Mouse (Mus musculus): ENCODE measurements at regions not wholly inside any gene's neighbourhood (a gene's known extent, or its start where the extent isn't known, plus 50 kb on each side); places are given as distances from the start of the nearest gene placed in this dataset.

- ChIA-PET CTCF (interaction anchor here (1.2 kb wide), 1 partner anchor 15 kb away, joined by 4 read pairs; no protein-coding TSS in a partner anchor), POLR2A (no interaction called here)
- H3K27me3 ChIP-seq, result peaks cover 4% of the 10 kb centered on the region
- no peak for DNase-seq (ENCODE audit: low read depth, low spot score)
- TF ChIP-seq CTCF (IDR thresholded peaks at IDR 0.05), result no peak
- ATAC-seq, result no peak
- in situ Hi-C loops (cut with MboI; ENCODE audit: low pct_unique_long_range_greater_than_20kb), result no loop called here
Observed at GRCm38 (mm10) chr2:169288891-169289605, 298.5 kb downstream of the Gm11011 start.

- POLR2A ChIA-PET, result no interaction called here
- ATAC-seq (no peak), DNase-seq (ENCODE audit: low read depth, low spot score) (no peak)
- TF ChIP-seq CTCF (IDR thresholded peaks at IDR 0.05), result no peak
- H3K27me3 ChIP-seq, result no peaks in the 10 kb centered on the region
- CTCF ChIA-PET, result no interaction called here
- in situ Hi-C loops (cut with MboI; ENCODE audit: low pct_unique_long_range_greater_than_20kb), result no loop called here
Observed at GRCm38 (mm10) chr2:169286701-169287100, 300.8 kb downstream of the Gm11011 start.

GRCm38 (mm10) chr2:169282508-169283117 lies 304.9 kb downstream of the Gm11011 start:
- ChIA-PET CTCF (no interaction called here), POLR2A (no interaction called here)
- TF ChIP-seq CTCF (IDR thresholded peaks at IDR 0.05), result no peak
- no peak for ATAC-seq
- in situ Hi-C loops (cut with MboI; ENCODE audit: low pct_unique_long_range_greater_than_20kb), result no loop called here
- H3K27me3 ChIP-seq, result no peaks in the 10 kb centered on the region
- no peak for DNase-seq (ENCODE audit: low read depth, low spot score)

- CTCF ChIA-PET, result no interaction called here
Observed at GRCm38 (mm10) chr2:169275371-169275770, 312.2 kb downstream of the Gm11011 start.

GRCm38 (mm10) chr2:169274101-169274500 lies 313.4 kb downstream of the Gm11011 start:
- no peak for TF ChIP-seq CTCF (IDR thresholded peaks at IDR 0.05)
- POLR2A ChIA-PET, result no interaction called here
- ATAC-seq (no peak), DNase-seq (ENCODE audit: low read depth, low spot score) (no peak)
- CTCF ChIA-PET, result no interaction called here
- H3K27me3 ChIP-seq, result peaks cover 3% of the 10 kb centered on the region
- in situ Hi-C loops (cut with MboI; ENCODE audit: low pct_unique_long_range_greater_than_20kb), result no loop called here

More at GRCm38 (mm10) chr2:169275371-169275770, 312.2 kb downstream of the Gm11011 start:
- POLR2A ChIA-PET, result no interaction called here
- in situ Hi-C loops (cut with MboI; ENCODE audit: low pct_unique_long_range_greater_than_20kb), result no loop called here
- H3K27me3 ChIP-seq, result no peaks in the 10 kb centered on the region
- no peak for TF ChIP-seq CTCF (IDR thresholded peaks at IDR 0.05)
- DNase-seq (ENCODE audit: low read depth, low spot score) (no peak), ATAC-seq (no peak)

- CTCF ChIA-PET, result interaction anchor here (1.2 kb wide), 1 partner anchor 19 kb away, joined by 3 read pairs; no protein-coding TSS in a partner anchor
- ATAC-seq (no peak), DNase-seq (ENCODE audit: low read depth, low spot score) (no peak)
- POLR2A ChIA-PET, result no interaction called here
- in situ Hi-C loops (cut with MboI; ENCODE audit: low pct_unique_long_range_greater_than_20kb), result no loop called here
- H3K27me3 ChIP-seq, result peaks cover 4% of the 10 kb centered on the region
- no peak for TF ChIP-seq CTCF (IDR thresholded peaks at IDR 0.05)
Observed at GRCm38 (mm10) chr2:169272622-169273021, 314.9 kb downstream of the Gm11011 start.

- in situ Hi-C loops (cut with MboI; ENCODE audit: low pct_unique_long_range_greater_than_20kb), result no loop called here
- peaks cover 4% of the 10 kb centered on the region for H3K27me3 ChIP-seq
- CTCF ChIA-PET, result interaction anchor here (1.2 kb wide), 1 partner anchor 19 kb away, joined by 3 read pairs; no protein-coding TSS in a partner anchor
- TF ChIP-seq CTCF (IDR thresholded peaks at IDR 0.05), result no peak
- POLR2A ChIA-PET, result no interaction called here
- no peak for DNase-seq (ENCODE audit: low read depth, low spot score)
- ATAC-seq, result no peak
Observed at GRCm38 (mm10) chr2:169272018-169272417, 315.5 kb downstream of the Gm11011 start.

GRCm38 (mm10) chr2:169260636-169261035 lies 305.2 kb upstream of the Zfp64 start:
- ChIA-PET POLR2A (interaction anchor here (0.6 kb wide), 1 partner anchor 816 kb away, joined by 3 read pairs; no protein-coding TSS in a partner anchor), CTCF (no interaction called here)
- DNase-seq (ENCODE audit: low read depth, low spot score) (no peak), ATAC-seq (no peak)
- no peaks in the 10 kb centered on the region for H3K27me3 ChIP-seq
- TF ChIP-seq CTCF (IDR thresholded peaks at IDR 0.05), result no peak
- in situ Hi-C loops (cut with MboI; ENCODE audit: low pct_unique_long_range_greater_than_20kb), result no loop called here

GRCm38 (mm10) chr2:169244572-169244971 lies 289.2 kb upstream of the Zfp64 start:
- ATAC-seq (no peak), DNase-seq (ENCODE audit: low read depth, low spot score) (no peak)
- POLR2A ChIA-PET, result no interaction called here
- no peaks in the 10 kb centered on the region for H3K27me3 ChIP-seq
- TF ChIP-seq CTCF (IDR thresholded peaks at IDR 0.05), result no peak
- CTCF ChIA-PET, result no interaction called here
- in situ Hi-C loops (cut with MboI; ENCODE audit: low pct_unique_long_range_greater_than_20kb), result no loop called here

GRCm38 (mm10) chr2:169243981-169244380 lies 288.6 kb upstream of the Zfp64 start:
- TF ChIP-seq CTCF (IDR thresholded peaks at IDR 0.05), result no peak
- ATAC-seq (no peak), DNase-seq (ENCODE audit: low read depth, low spot score) (no peak)
- ChIA-PET POLR2A (no interaction called here), CTCF (no interaction called here)
- in situ Hi-C loops (cut with MboI; ENCODE audit: low pct_unique_long_range_greater_than_20kb), result no loop called here
- H3K27me3 ChIP-seq, result no peaks in the 10 kb centered on the region

GRCm38 (mm10) chr2:169237856-169238255 lies 282.5 kb upstream of the Zfp64 start:
- POLR2A ChIA-PET, result no interaction called here

More at GRCm38 (mm10) chr2:169237856-169238255, 282.5 kb upstream of the Zfp64 start:
- CTCF ChIA-PET, result no interaction called here
- ATAC-seq (no peak), DNase-seq (ENCODE audit: low read depth, low spot score) (no peak)
- TF ChIP-seq CTCF (IDR thresholded peaks at IDR 0.05), result no peak
- in situ Hi-C loops (cut with MboI; ENCODE audit: low pct_unique_long_range_greater_than_20kb), result no loop called here
- no peaks in the 10 kb centered on the region for H3K27me3 ChIP-seq

All from Patski (cell line).